Mouse (Mus musculus): ENCODE measurements around the gene Ppp1r16b. TPM values are rescaled to one million over a fixed set of nuclear protein-coding genes. Genes with fewer than 3 reads are reported as not detected.

Gene Ppp1r16b
- polyA plus RNA-seq, 1 experiment from 2014 or later = 30.6 TPM

DNA sequence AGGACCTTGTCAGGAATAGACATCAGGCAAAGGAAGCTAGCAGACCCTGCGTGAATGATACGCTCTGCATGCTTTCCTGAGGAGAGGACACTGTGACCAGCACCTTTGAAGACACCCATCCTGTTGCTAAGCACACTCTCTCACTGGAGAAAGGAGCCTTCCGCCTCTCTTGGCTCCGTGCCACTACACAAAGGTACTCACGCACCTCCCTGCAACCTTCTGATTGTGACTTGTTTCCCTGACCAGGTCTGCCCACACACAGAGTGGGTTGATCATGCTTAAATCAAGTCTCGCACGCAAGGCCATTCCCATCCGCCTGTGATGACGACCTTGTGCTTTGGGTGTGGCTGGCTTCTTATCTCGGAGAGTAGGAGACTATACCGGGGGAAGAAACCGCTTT, 42.9 kb downstream of the Ppp1r16b start:
- H3K9ac ChIP-seq (replicated peaks; ENCODE audit: low read depth) = no peak overlapping the region
- ATAC-seq (no peak), DNase-seq (ENCODE audit: low spot score) (no peak)
- H3K9me3 ChIP-seq (ENCODE audit: low read length) = no peaks in the 10 kb centered on the region
- TF ChIP-seq EP300 (IDR thresholded peaks at IDR 0.05) = no peak
- no peak for TF ChIP-seq CTCF (IDR thresholded peaks at IDR 0.05)
- H3K27ac ChIP-seq (ENCODE audit: low read length) = no peak overlapping the region
- 67% methylated on average over 12 of the region's 12 CpGs for WGBS
- no peaks in the 10 kb centered on the region for H3K4me1 ChIP-seq (ENCODE audit: insufficient read depth, low read depth, low read length)
- H3K4me2 ChIP-seq (replicated peaks; ENCODE audit: low read depth, low read length) = no peak overlapping the region
- no peak overlapping the region for H3K4me3 ChIP-seq (ENCODE audit: low read depth, low read length)
- H3K36me3 ChIP-seq (ENCODE audit: insufficient read depth, low read length) = no peaks in the 10 kb centered on the region
- H3K27me3 ChIP-seq (replicated peaks; ENCODE audit: insufficient read depth, low read length) = no peaks in the 10 kb centered on the region

GRCm38 (mm10) chr2:158711929-158712751, 46.9 kb downstream of the Ppp1r16b start:
- Histone ChIP-seq H3K4me3 (ENCODE audit: low read depth, low read length) (no peak overlapping the region), H3K9me3 (ENCODE audit: low read length) (no peaks in the 10 kb centered on the region), H3K4me1 (ENCODE audit: insufficient read depth, low read depth, low read length) (no peaks in the 10 kb centered on the region), H3K36me3 (ENCODE audit: insufficient read depth, low read length) (no peaks in the 10 kb centered on the region), H3K9ac (replicated peaks; ENCODE audit: low read depth) (no peak overlapping the region), H3K27me3 (replicated peaks; ENCODE audit: insufficient read depth, low read length) (no peaks in the 10 kb centered on the region), H3K27ac (ENCODE audit: low read length) (no peak overlapping the region), H3K4me2 (replicated peaks; ENCODE audit: low read depth, low read length) (no peak overlapping the region)
- 40% methylated on average over 12 of the region's 12 CpGs for WGBS
- ATAC-seq (no peak), DNase-seq (ENCODE audit: low spot score) (no peak)
- TF ChIP-seq EP300 (IDR thresholded peaks at IDR 0.05) (no peak), CTCF (IDR thresholded peaks at IDR 0.05) (no peak)

DNA sequence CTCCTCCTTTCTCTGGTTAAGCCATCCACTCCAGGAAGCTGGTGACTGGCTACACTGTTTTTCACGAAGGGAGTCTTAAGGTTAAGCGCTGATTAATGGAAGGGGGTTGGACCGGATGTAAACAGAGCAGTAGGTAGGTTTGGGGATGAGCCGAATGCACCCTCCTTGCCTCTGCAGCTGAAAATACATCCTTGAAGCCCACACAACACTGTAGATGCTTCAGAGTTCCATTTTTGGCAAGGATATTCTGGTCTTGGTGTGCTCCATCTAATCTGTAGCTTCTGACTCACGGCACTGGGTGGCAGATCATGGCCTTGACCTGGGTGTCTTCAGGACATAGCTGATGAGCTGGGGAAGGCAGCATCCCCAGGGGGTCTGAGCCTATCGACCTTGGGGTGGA, 49.6 kb downstream of the Ppp1r16b start:
- DNase-seq (ENCODE audit: low spot score) (no peak), ATAC-seq (no peak)
- Histone ChIP-seq H3K4me1 (ENCODE audit: insufficient read depth, low read depth, low read length) (no peaks in the 10 kb centered on the region), H3K9ac (replicated peaks; ENCODE audit: low read depth) (no peak overlapping the region), H3K27me3 (replicated peaks; ENCODE audit: insufficient read depth, low read length) (no peaks in the 10 kb centered on the region), H3K36me3 (ENCODE audit: insufficient read depth, low read length) (no peaks in the 10 kb centered on the region), H3K4me3 (ENCODE audit: low read depth, low read length) (no peak overlapping the region), H3K4me2 (replicated peaks; ENCODE audit: low read depth, low read length) (no peak overlapping the region), H3K27ac (ENCODE audit: low read length) (no peak overlapping the region), H3K9me3 (ENCODE audit: low read length) (no peaks in the 10 kb centered on the region)
- WGBS = 68% methylated on average over 6 of the region's 6 CpGs
- TF ChIP-seq CTCF (IDR thresholded peaks at IDR 0.05) = no peak
- TF ChIP-seq EP300 (IDR thresholded peaks at IDR 0.05) = no peak

- ATAC-seq (peak; percentile 17; the same call in 1 of the 2 replicates), DNase-seq (ENCODE audit: low spot score) (no peak)
- TF ChIP-seq EP300 (IDR thresholded peaks at IDR 0.05) = no peak
- TF ChIP-seq CTCF (IDR thresholded peaks at IDR 0.05) = no peak
- H3K27ac ChIP-seq (ENCODE audit: low read length) = no peak overlapping the region
- WGBS = 28% methylated on average over 5 of the region's 5 CpGs
- no peaks in the 10 kb centered on the region for H3K9me3 ChIP-seq (ENCODE audit: low read length)
- no peak overlapping the region for H3K9ac ChIP-seq (replicated peaks; ENCODE audit: low read depth)
- H3K36me3 ChIP-seq (ENCODE audit: insufficient read depth, low read length) = no peaks in the 10 kb centered on the region
- H3K27me3 ChIP-seq (replicated peaks; ENCODE audit: insufficient read depth, low read length) = no peaks in the 10 kb centered on the region
- H3K4me2 ChIP-seq (replicated peaks; ENCODE audit: low read depth, low read length) = no peak overlapping the region
- H3K4me3 ChIP-seq (ENCODE audit: low read depth, low read length) = no peak overlapping the region
- no peaks in the 10 kb centered on the region for H3K4me1 ChIP-seq (ENCODE audit: insufficient read depth, low read depth, low read length)
Observed at GRCm38 (mm10) chr2:158716066-158716465, 50.9 kb downstream of the Ppp1r16b start.

DNA sequence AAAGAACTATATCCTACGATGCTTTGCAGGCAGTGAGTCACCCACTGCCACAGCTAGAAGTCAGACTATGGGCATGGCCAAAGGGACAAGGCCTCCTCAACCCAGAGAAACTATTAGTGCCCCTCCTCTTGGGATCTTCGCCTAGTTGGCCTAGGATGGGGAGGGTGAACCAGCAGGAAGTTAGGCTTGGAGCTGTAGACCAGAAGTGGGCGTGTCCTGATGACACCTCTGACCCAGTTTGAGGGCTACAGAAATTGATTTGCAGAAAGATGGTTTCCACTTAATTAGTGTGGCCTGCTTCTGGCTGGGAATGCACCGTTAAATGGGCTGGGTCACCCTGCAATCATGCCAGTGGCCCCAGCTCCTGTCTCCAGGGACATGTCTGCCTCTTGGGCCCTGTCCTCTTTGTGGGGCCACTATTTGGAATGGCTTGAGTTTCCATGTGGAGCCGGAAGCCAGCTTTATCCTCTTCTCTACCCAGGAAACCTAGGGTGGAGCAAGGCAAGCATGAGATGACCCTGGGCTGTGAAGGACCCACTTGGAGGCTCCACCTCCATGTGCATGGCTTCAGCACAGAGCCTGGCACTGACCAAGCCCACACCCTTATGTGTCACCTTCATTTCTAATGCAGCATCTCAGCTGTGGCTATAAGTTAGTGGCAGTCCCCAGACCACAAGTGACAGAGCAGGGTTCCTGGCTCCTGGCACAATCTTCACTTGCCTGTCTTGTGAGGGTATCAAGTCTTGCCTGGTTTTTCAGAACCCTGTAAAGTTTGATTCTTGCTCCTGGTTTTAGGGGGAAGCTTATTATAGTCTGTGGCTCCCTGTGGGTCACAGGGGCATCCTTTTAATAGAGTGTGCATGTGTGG, 52.6 kb downstream of the Ppp1r16b start:
- H3K27me3 ChIP-seq (replicated peaks; ENCODE audit: insufficient read depth, low read length) = no peaks in the 10 kb centered on the region
- H3K36me3 ChIP-seq (ENCODE audit: insufficient read depth, low read length) = no peaks in the 10 kb centered on the region
- H3K9me3 ChIP-seq (ENCODE audit: low read length) = no peaks in the 10 kb centered on the region
- peak; percentile 30; the same call in 1 of the 2 replicates for ATAC-seq
- no peak overlapping the region for H3K27ac ChIP-seq (ENCODE audit: low read length)
- DNase-seq (ENCODE audit: low spot score) = no peak
- no peak for TF ChIP-seq CTCF (IDR thresholded peaks at IDR 0.05)
- TF ChIP-seq EP300 (IDR thresholded peaks at IDR 0.05) = no peak
- no peak overlapping the region for H3K4me2 ChIP-seq (replicated peaks; ENCODE audit: low read depth, low read length)
- WGBS = 65% methylated on average over 5 of the region's 5 CpGs
- no peak overlapping the region for H3K4me3 ChIP-seq (ENCODE audit: low read depth, low read length)
- H3K4me1 ChIP-seq (ENCODE audit: insufficient read depth, low read depth, low read length) = no peaks in the 10 kb centered on the region
- H3K9ac ChIP-seq (replicated peaks; ENCODE audit: low read depth) = no peak overlapping the region

DNA sequence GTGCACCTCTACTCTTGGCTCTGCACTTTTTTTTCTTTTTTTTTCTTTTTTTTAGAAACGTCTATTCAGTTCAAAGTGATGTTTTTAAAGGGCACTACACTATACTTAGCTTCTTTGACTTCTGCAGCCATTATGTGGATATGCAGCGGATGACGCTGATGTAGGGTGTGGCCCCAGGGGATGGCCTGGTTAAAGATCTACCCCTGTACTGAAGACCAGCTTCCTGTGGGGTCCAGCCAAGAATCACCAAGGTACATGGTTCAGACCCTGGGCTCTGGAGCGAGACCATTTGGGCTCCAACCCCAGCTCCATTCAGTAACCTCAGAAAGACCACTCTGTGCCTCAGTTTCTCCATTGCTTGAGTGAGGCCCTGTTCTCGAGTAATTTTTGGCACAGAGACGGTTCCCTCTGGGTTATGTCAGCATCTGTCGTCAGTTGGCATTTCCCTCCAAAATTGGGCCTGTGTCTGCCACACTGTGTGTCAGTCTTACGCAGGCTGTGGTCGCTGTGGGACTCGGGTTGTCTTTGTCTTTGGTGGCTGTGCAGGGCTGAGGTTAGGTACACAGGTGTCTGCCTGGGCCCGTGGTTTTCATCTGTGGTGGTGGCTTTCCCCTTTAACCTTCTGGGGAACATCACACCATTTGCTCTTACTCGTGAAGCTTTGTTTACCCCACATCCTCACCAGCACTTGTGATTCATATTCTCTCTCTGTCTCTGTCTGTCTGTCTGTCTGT, 53.8 kb downstream of the Ppp1r16b start:
- no peak overlapping the region for H3K4me2 ChIP-seq (replicated peaks; ENCODE audit: low read depth, low read length)
- no peak overlapping the region for H3K27ac ChIP-seq (ENCODE audit: low read length)
- H3K27me3 ChIP-seq (replicated peaks; ENCODE audit: insufficient read depth, low read length) = no peaks in the 10 kb centered on the region
- TF ChIP-seq EP300 (IDR thresholded peaks at IDR 0.05) = no peak
- no peak for TF ChIP-seq CTCF (IDR thresholded peaks at IDR 0.05)
- no peak overlapping the region for H3K9ac ChIP-seq (replicated peaks; ENCODE audit: low read depth)
- 74% methylated on average over 12 of the region's 12 CpGs for WGBS
- H3K4me1 ChIP-seq (ENCODE audit: insufficient read depth, low read depth, low read length) = 0 out of 2 replicates have a peak, but pooled peaks cover 3% of the 10 kb centered on the region
- H3K9me3 ChIP-seq (ENCODE audit: low read length) = no peaks in the 10 kb centered on the region
- no peak for DNase-seq (ENCODE audit: low spot score)
- ATAC-seq = no peak
- H3K4me3 ChIP-seq (ENCODE audit: low read depth, low read length) = no peak overlapping the region
- no peaks in the 10 kb centered on the region for H3K36me3 ChIP-seq (ENCODE audit: insufficient read depth, low read length)
